Mouse (Mus musculus) heart, postnatal 36 days (tissue): ENCODE measurements at regions not wholly inside any gene's neighbourhood (a gene's known extent, or its start where the extent isn't known, plus 50 kb on each side); places are given as distances from the start of the nearest gene placed in this dataset.

ENCODE experiments used
- DNase-seq, 2 experiments: peaks; one replicate each; pipeline ENCODE4 v3.0.0; 2021 to 2022
- intact Hi-C: fragments of 180-260 bp; cut with DNase I; formaldehyde crosslinking; loops from one replicate; pipeline ENCODE4 v1.15.1; 2025

- no peak for DNase-seq
- intact Hi-C loops, result no loop called here
Observed at GRCm38 (mm10) chr15:28081147-28081546, 55.5 kb upstream of the Trio start.

- intact Hi-C loops, result no loop called here
- DNase-seq, result no peak
Observed at GRCm38 (mm10) chr15:28082411-28082810, 56.8 kb upstream of the Trio start.

- peak in 1 of 2 experiments; percentile 4 for DNase-seq
- intact Hi-C loops, result no loop called here
Observed at GRCm38 (mm10) chr15:28105956-28106355, 80.3 kb upstream of the Trio start.

GRCm38 (mm10) chr15:28109916-28110315 is 84.3 kb upstream of the Trio start:
- DNase-seq, result no peak
- intact Hi-C loops, result no loop called here

GRCm38 (mm10) chr15:28113491-28113890 is 87.8 kb upstream of the Trio start:
- no peak for DNase-seq
- intact Hi-C loops, result no loop called here

GRCm38 (mm10) chr15:28114180-28114747 is 88.6 kb upstream of the Trio start:
- no peak for DNase-seq
- intact Hi-C loops, result no loop called here

- intact Hi-C loops, result no loop called here
- no peak for DNase-seq
Observed at GRCm38 (mm10) chr15:28126846-28127245, 76.7 kb upstream of the Dnah5 start.

GRCm38 (mm10) chr15:28129536-28129935 is 74.0 kb upstream of the Dnah5 start:
- no peak for DNase-seq
- intact Hi-C loops, result no loop called here

- DNase-seq, result no peak
- intact Hi-C loops, result no loop called here
Observed at GRCm38 (mm10) chr15:28131546-28131945, 72.0 kb upstream of the Dnah5 start.

- no peak for DNase-seq
- intact Hi-C loops, result no loop called here
Observed at GRCm38 (mm10) chr15:28133171-28133810, 70.3 kb upstream of the Dnah5 start.

- no peak for DNase-seq
- intact Hi-C loops, result no loop called here
Observed at GRCm38 (mm10) chr15:28134206-28134605, 69.3 kb upstream of the Dnah5 start.

- intact Hi-C loops, result no loop called here
- DNase-seq, result no peak
Observed at GRCm38 (mm10) chr15:28138806-28139205, 64.7 kb upstream of the Dnah5 start.

- DNase-seq, result no peak
- intact Hi-C loops, result no loop called here
Observed at GRCm38 (mm10) chr15:28140301-28140700, 63.3 kb upstream of the Dnah5 start.

- intact Hi-C loops, result no loop called here
- no peak for DNase-seq
Observed at GRCm38 (mm10) chr15:28141345-28141744, 62.2 kb upstream of the Dnah5 start.

- intact Hi-C loops, result no loop called here
- no peak for DNase-seq
Observed at GRCm38 (mm10) chr15:28144217-28144616, 59.3 kb upstream of the Dnah5 start.

GRCm38 (mm10) chr15:28144846-28145245 is 58.7 kb upstream of the Dnah5 start:
- intact Hi-C loops, result no loop called here
- DNase-seq, result no peak

- DNase-seq, result no peak
- intact Hi-C loops, result no loop called here
Observed at GRCm38 (mm10) chr15:28151678-28152077, 51.9 kb upstream of the Dnah5 start.
